Mouse (Mus musculus) heart, postnatal 0 days (tissue): Measurements from ENCODE around the gene March10. TPM values are rescaled to one million over a fixed set of nuclear protein-coding genes. Genes with fewer than 3 reads are reported as not detected.

Experiments
- ATAC-seq: fragments of 200-750 bp; cut with Nextera tagmentation; 2 replicates; pipeline ENCODE4 v1.8.0; 2017; ENCODE audit warnings: low read depth, moderate number of reproducible peaks, moderate library complexity; ENCODE audit not compliant: insufficient read depth
- DNase-seq: peaks from one replicate; pipeline ENCODE4 v3.0.0-alpha.2; 2016; ENCODE audit warnings: low spot score
- H3K27ac ChIP-seq: fragments of 300-500 bp; sonication (generic); 2 replicates; pipeline ENCODE4 v1.5.1; 2014; ENCODE audit warnings: low read depth, mild to moderate bottlenecking
- H3K27me3 ChIP-seq: fragments of 300-500 bp; sonication (generic); 2 replicates; pipeline ENCODE4 v1.6.1; 2014; ENCODE audit warnings: low read length, mixed read lengths; ENCODE audit not compliant: control insufficient read depth, insufficient read depth
- H3K36me3 ChIP-seq: fragments of 300-500 bp; sonication (generic); replicated peaks from 2 replicates; pipeline ENCODE4 v1.6.1; 2014; ENCODE audit warnings: low read length, mixed read lengths; ENCODE audit not compliant: control insufficient read depth, insufficient read depth
- H3K4me1 ChIP-seq: fragments of 300-500 bp; sonication (generic); 2 replicates; pipeline ENCODE4 v1.6.1; 2014; ENCODE audit warnings: antibody characterized with exemption; ENCODE audit not compliant: control insufficient read depth, insufficient read depth
- H3K4me2 ChIP-seq: fragments of 300-500 bp; sonication (generic); 2 replicates; pipeline ENCODE4 v1.6.1; 2014; ENCODE audit warnings: low read depth, mild to moderate bottlenecking, low read length, moderate library complexity
- H3K4me3 ChIP-seq: fragments of 300-500 bp; sonication (generic); 2 replicates; pipeline ENCODE4 v1.5.1; 2014; ENCODE audit warnings: low read depth, low read length
- H3K9ac ChIP-seq: fragments of 300-500 bp; sonication (generic); replicated peaks from 2 replicates; pipeline ENCODE4 v1.6.1; 2014; ENCODE audit warnings: low read depth, low read length, mixed read lengths
- H3K9me3 ChIP-seq: fragments of 300-500 bp; sonication (generic); replicated peaks from 2 replicates; pipeline ENCODE4 v1.6.1; 2016; ENCODE audit warnings: low read length; ENCODE audit not compliant: control insufficient read depth
- CTCF ChIP-seq: IDR thresholded peaks from 2 replicates; pipeline ENCODE4 v1.5.1; 2016; ENCODE audit warnings: antibody characterized with exemption, control low read depth, low read depth
- EP300 ChIP-seq: IDR thresholded peaks from 2 replicates; pipeline ENCODE4 v1.6.1; 2016; ENCODE audit warnings: antibody characterized with exemption, low read depth
- WGBS: fragments of 180-500 bp; shearing (Covaris S2); extraction: QIAGEN DNeasy Blood & Tissue Kit; methylation state at CpG from one replicate; pipeline ENCODE4 v1.1.7; 2014; 5-methylcytosine and 5-hydroxymethylcytosine counted together
- polyA plus RNA-seq: library from polyadenylated mRNA; unstranded; fragments of >200 nt; fragmentation: Nextera tagmentation; extraction: Ambion mirVana; gene quantifications from 2 replicates; pipeline ENCODE4 v1.2.1, GENCODE M21; 2015
- total RNA-seq: library from RNA; depleted of rRNA; stranded (reverse); fragments of >200 nt; gene quantifications from 2 replicates; pipeline ENCODE4 v1.2.3, GENCODE M21; 2014; ENCODE audit warnings: low replicate concordance

The March10 gene
- total and polyA plus RNA-seq, 2 experiments from 2014 or later = not detected

DNA sequence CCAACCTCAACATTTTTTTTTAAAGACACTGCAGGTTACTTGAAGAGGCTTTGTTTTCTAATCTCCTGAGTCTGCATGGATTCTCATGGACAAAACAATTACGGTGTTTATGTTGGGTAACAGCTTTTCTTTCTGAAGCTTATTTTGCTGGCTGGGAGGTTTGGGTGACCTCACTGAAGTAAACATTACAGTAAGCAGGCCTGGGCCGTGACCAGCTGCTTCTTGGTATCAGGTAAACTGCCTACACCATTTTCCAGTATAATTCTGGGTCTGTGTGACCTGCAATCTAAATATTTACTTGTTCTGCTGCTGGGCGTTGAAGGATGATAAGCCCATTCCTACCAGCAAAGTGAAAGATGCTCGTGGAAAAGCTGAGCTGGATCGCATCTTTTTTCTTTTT, 30.1 kb downstream of the March10 start:
- H3K4me2 ChIP-seq = no peak overlapping the region
- H3K9ac ChIP-seq = no peak overlapping the region
- no peak for ATAC-seq
- no peak overlapping the region for H3K27ac ChIP-seq
- no peaks in the 10 kb centered on the region for H3K27me3 ChIP-seq
- no peaks in the 10 kb centered on the region for H3K36me3 ChIP-seq
- no peak for TF ChIP-seq EP300
- no peak for TF ChIP-seq CTCF
- WGBS = 69% methylated on average over 5 of the region's 5 CpGs
- no peak overlapping the region for H3K4me3 ChIP-seq
- no peak for DNase-seq
- H3K4me1 ChIP-seq = no peaks in the 10 kb centered on the region
- no peaks in the 10 kb centered on the region for H3K9me3 ChIP-seq

DNA sequence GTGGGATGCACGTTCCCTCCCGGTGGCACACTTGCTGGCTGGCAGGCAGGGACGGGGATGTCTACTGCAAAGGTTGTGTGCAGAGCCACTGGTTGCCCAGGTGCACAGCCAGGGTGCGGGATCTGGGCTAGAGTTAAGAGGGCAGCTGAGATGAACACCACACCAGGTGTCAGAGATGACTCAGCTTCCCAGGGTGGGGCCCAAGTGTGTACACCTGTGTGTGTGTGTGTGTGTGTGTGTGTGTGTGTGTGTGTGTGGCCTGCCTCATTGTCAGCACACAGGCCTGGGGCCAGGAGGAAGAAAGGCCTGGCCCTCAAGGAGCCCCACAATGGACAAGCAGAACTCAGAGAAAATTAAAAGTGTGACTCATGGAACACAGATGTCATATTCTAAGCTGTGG, 31.9 kb downstream of the March10 start:
- Histone ChIP-seq H3K4me1 (0 out of 2 replicates have a peak, but pooled peaks cover 6% of the 10 kb centered on the region), H3K27ac (no peak overlapping the region), H3K9ac (no peak overlapping the region), H3K4me2 (no peak overlapping the region), H3K4me3 (no peak overlapping the region), H3K9me3 (no peaks in the 10 kb centered on the region), H3K36me3 (no peaks in the 10 kb centered on the region), H3K27me3 (no peaks in the 10 kb centered on the region)
- WGBS = 96% methylated on average over 4 of the region's 4 CpGs
- no peak for DNase-seq
- TF ChIP-seq CTCF (no peak), EP300 (no peak)
- ATAC-seq = no peak

DNA sequence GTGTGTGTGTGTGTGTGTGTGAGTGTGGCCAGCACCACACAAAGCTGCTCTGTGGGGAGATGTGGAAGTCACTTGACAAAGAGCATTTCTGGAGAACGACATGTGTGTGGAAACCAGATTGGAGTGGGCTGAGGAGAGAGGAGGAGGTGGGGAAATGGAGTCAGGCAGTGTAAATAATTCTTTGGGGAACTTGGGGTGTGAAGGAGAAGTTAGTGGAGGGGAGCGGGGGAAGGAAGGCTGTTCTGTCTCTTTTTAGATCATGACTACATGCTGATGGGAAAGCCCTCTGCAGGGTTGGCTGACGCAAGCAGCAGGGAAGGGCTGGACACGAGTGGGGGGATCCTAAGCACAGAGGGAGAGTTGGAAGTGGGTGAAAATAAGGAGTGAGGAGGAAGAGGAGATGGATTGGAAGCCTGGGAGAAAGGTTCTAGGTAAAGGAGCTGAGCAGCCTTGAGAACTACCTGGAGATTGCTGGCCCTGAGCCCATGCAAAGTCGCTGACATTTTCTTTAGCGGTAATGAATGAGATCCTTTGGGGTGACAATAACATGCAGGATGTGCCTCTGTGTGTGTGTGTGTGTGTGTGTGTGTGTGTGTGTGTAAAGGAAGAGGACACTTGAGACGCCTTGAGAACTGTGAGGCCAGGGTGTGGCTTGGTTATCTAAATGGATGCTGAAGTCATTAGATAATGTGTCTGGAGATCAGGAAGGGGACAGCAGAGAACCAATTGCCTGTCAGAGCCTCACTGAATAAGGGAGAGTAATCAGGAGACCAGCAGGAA, 35.7 kb downstream of the March10 start:
- Histone ChIP-seq H3K9me3 (no peaks in the 10 kb centered on the region), H3K4me3 (no peak overlapping the region), H3K9ac (no peak overlapping the region), H3K36me3 (no peaks in the 10 kb centered on the region), H3K27ac (no peak overlapping the region), H3K4me1 (0 out of 2 replicates have a peak, but pooled peaks cover 6% of the 10 kb centered on the region), H3K4me2 (no peak overlapping the region), H3K27me3 (no peaks in the 10 kb centered on the region)
- DNase-seq = peak; percentile 30
- no peak for TF ChIP-seq EP300
- no peak for TF ChIP-seq CTCF
- 32% methylated on average over 7 of the region's 7 CpGs for WGBS
- ATAC-seq = peak; percentile 24; the same call in 1 of the 2 replicates

DNA sequence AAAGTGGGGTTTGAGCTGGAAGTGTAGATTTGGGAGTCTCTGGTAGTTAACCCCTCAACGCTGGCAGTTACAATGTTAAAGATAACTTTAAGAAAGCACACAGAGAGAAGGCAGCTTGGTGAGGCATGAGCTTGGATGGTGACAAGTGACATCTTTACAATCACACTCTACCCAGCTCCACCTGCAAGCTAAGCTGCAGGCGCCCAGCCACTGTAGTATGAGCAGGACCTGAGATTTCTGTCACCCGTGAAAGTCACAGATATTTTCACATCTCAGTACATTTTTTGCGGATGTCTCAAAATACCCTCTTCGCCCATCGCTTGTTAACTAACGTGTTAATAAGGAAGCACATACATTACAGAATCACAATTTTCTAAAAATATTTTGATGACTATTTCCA, 36.6 kb downstream of the March10 start:
- H3K9me3 ChIP-seq = no peaks in the 10 kb centered on the region
- H3K4me1 ChIP-seq = 0 out of 2 replicates have a peak, but pooled peaks cover 6% of the 10 kb centered on the region
- H3K4me3 ChIP-seq = no peak overlapping the region
- no peaks in the 10 kb centered on the region for H3K27me3 ChIP-seq
- DNase-seq = no peak
- H3K36me3 ChIP-seq = no peaks in the 10 kb centered on the region
- no peak overlapping the region for H3K9ac ChIP-seq
- no peak overlapping the region for H3K27ac ChIP-seq
- no peak for ATAC-seq
- no peak for TF ChIP-seq EP300
- no peak for TF ChIP-seq CTCF
- 76% methylated on average over 7 of the region's 7 CpGs for WGBS
- H3K4me2 ChIP-seq = no peak overlapping the region

DNA sequence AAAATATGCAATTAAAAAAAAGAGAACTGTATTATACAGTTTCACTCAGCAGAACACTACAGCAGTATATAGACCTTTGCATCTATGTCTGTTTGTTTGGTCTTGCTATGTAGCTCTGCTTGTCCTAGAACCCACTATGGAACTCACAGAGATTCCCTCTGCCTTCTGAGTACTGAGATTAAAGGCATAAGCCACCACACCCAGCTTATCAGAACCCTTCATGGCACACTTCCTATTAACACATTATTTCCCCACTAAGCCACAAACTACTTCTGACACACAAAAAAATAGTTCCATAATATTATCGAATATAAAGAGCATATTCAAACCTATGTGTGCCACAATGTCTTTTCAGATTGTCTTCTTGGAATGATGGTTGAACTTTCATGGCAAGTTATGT, 42.5 kb downstream of the March10 start:
- no peak overlapping the region for H3K27ac ChIP-seq
- H3K36me3 ChIP-seq = no peaks in the 10 kb centered on the region
- H3K4me3 ChIP-seq = no peak overlapping the region
- DNase-seq (no peak), ATAC-seq (no peak)
- H3K27me3 ChIP-seq = no peaks in the 10 kb centered on the region
- no peak overlapping the region for H3K9ac ChIP-seq
- TF ChIP-seq CTCF (no peak), EP300 (no peak)
- no peak overlapping the region for H3K4me2 ChIP-seq
- H3K9me3 ChIP-seq = no peaks in the 10 kb centered on the region
- H3K4me1 ChIP-seq = no peaks in the 10 kb centered on the region
- 86% methylated on average over 1 of the region's 1 CpGs for WGBS

DNA sequence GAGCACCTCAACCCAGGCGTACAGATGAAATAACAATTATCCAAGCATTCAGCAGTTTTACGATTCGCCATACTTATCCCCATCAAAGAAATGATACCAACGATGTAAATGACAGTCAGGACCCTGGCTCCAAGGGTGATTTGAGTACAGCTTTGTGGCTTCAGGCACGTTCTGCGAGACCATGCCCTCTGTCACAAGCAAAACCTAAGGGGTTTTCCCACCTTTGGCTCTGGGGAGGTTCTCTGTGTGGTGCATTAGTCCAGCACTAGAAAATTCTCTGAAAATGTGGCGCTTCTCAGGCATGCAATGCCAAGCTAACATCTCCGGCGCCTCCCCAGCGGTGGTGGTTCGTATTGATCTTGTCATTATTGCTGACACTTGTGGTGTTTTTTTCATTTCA, 47.1 kb downstream of the March10 start:
- 90% methylated on average over 11 of the region's 11 CpGs for WGBS
- ATAC-seq = no peak

More for the DNA sequence above, 47.1 kb downstream of the March10 start:
- no peaks in the 10 kb centered on the region for H3K9me3 ChIP-seq
- TF ChIP-seq CTCF (no peak), EP300 (no peak)
- 0 out of 2 replicates have a peak, but pooled peaks cover 4% of the 10 kb centered on the region for H3K4me1 ChIP-seq
- no peak overlapping the region for H3K9ac ChIP-seq
- no peak for DNase-seq
- no peak overlapping the region for H3K4me2 ChIP-seq
- H3K27ac ChIP-seq = no peak overlapping the region
- H3K4me3 ChIP-seq = no peak overlapping the region
- H3K36me3 ChIP-seq = no peaks in the 10 kb centered on the region
- no peaks in the 10 kb centered on the region for H3K27me3 ChIP-seq
